Mouse (Mus musculus) adrenal gland, postnatal 25 days (tissue): ENCODE results near the gene Arl5c. TPM values are rescaled to one million over a fixed set of nuclear protein-coding genes. Genes with fewer than 3 reads are reported as not detected.
"Not testable (repeated sequence)": the region's sequence is repeated elsewhere in the genome, so short reads cannot be mapped to it uniquely, and the experiment has no call there.

ENCODE experiments used
- DNase-seq: peaks from one replicate; pipeline ENCODE4 v3.0.0; 2021; ENCODE audit warnings: mixed read lengths
- microRNA-seq, 2 experiments: library from miRNA; unstranded; fragments of <30 nt; microRNA quantifications; one replicate each; pipeline ENCODE4 v1.2.0; 2021
- total RNA-seq: library from RNA; stranded (reverse); gene quantifications from 2 replicates; pipeline ENCODE4 v1.2.3, GENCODE M21; 2021

The Arl5c gene
- total RNA-seq, 1 experiment from 2014 or later, result 0.79 TPM

DNA sequence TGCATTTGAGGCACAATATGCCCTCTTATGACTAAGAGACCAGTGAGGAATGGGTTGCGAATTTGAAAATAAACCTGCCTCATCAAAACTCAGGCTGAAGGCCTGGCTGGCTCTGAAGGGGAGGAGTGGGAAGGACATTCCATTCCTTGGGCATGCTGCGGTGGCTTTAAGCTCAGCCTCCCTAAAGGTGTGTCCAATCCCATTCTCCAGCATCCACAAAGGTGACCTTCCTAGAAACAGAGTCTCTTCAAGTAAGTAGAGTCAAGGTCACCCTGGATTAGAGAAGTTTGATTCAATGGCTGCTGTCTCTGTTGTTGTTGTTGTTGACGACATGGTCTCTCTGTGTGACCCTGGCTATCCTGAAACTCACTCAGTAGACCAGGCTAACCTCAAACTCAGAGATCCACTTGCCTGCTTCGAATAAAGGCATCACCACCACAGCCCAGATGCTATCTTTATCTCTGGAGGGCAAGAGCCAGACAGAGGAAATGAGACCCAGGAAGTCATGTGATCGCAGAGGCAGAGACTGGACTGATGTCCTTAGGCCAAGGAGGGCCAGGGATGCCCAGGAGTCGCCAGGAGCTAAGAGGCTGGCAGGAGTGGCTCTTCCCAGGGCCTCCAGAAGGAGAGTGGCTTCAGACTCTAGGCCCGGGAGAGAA, 37.2 kb downstream of the Arl5c start:
- DNase-seq, result no peak

DNA sequence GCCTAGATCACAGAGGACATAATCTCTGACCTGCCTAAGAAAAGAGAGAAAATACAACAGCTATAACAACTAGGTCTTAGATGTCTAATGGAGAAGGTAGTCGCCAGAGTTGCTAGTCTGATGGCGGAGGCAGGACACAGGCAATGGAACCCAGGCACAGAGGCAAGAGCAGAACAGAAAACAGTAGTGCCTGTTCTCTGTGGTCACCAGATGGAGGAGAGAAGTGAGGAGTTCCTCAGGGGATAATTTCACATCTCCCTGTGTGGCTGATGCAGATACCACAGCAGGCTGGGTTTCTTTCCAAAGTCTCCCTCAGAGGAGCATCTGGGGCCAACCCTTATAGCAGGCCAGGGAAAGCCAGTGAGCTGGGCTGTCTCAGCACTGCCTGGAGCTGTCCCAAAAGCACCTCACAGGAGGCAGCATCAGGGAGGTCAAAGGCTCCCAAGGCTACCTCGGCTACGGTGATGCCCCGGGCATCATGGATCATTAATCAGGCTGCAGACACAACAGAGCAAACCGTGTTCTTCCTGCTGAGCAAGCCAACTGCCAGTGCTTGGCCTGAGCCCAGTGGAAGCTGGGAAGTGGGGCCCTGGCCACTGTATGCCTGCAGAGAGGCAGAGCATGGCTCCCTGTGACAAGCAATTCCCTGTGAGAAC, 38.9 kb downstream of the Arl5c start:
- DNase-seq, result peak; percentile 34

DNA sequence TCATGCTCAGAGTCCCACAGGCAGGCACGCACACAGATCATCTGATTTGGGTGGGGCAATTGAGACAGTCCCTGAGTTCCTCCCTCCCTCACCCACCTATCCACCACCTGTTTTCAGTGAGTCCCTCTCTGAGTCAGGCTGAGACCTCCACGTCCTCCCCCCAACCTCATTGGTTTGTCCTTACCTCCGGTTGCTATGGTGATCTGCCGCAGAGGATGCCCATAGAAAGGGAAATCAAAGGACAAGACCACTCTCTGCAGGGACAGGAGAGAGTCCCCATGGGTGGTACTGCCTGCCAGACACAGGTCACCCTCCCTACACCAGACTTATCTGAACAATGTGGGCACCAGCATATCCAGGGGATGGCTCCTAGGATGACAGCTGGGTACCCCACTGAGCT, 40.1 kb downstream of the Arl5c start:
- no peak for DNase-seq

DNA sequence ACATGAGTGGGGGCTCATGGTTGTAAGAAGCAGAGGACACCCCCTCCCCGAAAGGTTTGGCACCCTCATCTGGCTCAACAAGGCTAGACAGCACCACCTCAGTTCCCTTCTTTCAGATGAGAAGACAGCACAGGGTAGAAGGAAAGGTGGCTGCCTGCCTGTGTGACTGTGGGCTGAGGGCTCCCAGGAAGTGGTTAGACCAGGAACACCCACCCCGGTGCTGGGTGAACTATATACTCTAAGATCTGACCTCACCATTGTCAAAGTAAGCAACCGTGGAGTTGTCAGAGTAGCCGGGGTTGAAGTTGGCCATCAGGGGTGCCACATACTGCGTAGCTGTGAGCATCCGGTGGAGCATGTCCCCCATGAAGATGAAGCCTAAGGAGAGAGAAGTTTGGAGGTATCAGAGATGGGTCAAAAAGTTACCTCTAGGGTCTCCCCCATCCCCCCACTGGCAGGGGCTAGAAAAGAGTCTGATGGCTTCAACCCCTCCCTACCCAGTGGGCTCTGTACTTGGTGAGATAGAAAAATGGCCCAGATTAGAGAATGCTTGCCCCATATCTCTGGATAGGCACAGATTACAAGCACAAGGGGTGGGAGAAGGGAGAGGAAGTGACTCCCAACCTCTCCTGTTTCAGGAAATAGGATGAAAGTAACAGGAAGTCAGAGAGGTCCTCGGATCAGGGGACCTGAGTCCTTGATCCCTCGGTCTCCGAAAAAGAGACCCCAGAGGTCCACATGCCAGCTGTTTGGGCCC, 40.7 kb downstream of the Arl5c start:
- DNase-seq, result no peak

DNA sequence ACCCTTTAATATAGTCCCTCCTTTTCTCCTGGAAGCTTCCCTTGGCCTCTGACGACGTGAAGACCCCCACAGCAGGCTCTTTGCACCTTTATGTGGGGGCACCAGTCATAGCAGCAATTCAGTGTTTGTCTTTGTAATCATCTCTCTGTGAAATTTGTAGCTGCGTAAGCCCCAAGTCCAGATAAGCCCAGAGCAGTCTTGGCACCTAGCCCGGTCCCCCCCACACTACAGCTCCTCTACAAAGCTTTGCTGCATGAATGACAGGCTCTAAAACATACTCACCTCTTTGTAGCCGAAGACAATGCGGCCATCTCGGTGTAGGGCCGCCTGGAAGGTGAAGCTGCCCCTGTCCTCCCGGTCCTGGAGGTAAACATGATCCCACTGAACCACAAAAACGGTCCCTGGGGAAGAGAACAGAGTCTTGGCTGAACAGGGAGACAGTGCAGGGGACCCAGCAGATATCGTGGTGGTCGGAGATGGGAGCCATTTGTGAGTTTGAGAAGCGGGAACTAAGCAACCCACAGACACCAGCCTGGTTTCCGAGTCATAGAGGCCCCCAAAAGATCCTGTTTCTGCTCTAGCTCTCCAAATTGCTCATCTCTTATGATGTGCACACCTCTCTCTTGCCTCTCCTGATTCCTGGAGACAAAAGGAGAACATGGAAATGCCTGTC, 41.4 kb downstream of the Arl5c start:
- DNase-seq, result no peak

DNA sequence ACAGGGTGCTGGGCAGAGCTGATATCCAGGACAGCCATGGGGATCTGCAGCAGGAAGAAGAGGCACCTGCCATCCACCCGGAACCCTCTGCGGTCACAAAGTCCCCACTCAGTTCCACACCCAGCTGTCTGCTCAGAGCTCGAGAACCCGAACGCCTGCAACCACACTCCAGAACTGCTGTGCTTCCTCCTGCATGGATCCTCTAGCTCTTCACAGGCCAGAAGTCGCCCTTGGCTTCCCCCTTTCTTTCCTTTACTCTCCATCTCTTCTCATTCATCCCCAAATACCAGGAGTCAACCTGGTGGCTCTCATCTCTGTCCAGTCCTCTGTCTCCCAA, 42.1 kb downstream of the Arl5c start:
- no peak for DNase-seq

DNA sequence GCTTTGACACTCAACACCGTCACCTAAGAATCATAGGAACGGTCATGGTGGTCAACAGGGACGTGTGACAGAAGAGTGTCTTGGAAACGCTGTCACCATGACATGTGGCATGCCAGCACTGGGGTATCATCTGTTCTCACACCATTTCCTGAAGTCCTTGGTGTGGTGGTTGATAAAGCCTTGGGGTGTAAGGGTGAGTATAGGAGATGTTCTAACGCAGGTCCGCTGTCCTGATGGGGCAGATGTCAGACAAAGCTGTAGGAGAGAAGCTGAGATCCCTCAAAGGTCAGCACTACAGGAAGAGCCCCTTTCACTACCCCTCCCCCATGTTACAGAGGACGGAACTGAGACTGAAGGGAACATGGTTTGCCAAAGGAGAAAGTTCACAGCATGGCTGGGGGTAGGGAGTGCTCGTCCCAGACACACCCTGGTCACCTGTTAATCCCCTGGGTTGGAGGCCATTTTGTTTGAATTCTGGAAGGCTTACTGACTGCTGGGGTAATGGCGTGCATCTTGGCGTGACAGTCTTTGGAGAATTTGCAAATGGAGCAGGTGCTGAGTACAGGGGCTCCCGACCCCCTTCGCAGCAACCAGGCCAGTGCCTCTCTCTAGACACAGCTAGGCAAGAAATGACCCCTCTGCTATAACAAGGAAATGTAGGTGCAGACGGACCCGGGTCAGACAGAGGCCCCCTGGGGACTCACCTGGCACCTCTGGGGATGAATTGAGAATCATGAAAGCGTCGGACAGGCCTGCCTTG, 42.6 kb downstream of the Arl5c start:
- no peak for DNase-seq

DNA sequence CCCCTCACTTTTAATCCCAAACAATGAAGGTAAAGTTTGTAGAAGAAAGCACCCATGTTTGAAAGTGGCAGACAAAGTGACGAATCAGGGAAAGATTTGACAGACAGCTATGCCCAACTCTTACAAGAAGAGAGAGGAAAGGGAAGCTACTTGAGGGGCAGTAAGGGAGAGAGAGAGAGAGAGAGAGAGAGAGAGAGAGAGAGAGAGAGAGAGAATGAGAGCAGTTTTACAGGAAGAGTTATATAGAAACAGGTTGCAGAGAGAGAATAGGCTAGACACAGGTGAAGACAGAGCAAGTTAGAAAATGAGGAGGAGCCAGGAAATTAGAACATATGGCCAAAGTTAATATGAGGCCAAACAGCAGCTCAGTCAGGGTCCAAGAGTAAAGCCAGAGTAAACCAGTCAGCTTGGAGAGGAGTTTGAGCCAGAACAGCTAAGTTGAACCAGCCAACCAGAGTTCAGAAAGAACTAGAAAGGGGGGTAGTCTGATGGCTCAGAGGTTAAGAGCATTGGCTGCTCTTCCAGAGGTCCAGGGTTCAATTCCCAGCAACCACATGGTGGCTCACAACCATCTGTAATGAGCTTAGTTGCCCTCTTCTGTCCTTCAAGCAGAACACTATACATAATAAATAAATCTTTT, 43.5 kb downstream of the Arl5c start:
- no peak for DNase-seq

DNA sequence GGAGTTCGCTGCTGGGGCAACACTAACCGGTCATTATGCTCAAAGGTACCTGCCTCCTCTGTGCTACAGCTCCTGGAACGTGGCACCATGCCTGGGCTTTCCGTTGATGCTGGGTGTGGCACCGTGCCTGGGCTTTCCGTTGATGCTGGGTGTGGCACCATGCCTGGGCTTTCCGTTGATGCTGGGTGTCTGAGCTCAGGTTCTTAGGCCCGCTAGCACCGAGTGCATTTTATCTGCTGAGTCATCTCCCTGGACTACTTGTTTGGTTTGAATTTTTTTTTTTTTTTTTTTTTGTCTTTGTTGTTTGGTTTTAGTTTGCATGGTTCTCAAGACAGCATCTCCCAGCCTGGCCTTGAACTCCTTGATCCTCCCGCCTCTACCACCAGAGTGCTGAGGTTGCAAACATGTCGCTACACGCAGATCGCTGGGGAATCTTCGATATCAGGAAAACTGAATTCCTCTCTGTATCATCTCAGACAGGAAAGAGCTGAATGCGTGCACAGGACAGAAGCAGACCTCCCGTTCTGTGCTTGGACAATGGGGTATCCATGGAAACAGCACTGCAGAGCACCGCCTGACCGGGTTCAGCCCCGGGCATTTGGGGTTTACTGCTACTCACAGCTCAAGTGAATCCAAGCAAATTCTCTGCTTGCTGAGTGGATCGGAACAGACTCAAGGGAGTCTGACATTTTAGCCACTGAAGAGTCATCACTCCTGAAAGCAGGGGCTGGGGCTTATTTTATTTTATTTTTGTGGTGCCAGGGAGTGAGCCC, 46.1 kb downstream of the Arl5c start:
- peak; percentile 21 for DNase-seq

DNA sequence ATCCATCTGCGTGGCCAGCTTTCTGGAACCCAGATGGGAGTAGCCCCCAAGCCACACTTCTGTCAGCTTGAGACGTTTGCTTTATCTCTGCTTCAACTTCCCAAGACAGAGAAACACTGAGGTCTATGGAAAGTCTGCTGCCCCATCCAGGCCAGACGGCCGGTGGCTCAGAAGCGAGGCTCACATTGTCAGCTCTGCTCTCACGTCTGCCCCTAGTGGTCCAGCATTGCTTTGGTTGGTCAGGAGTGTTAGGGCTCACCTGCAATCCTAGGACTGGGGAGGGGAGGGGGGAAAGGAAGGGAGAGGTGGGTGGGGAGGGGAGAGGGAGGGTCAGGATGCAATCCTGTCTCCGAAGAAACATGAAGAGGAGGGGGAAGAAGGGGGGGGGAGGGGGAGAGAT, 48.6 kb downstream of the Arl5c start:
- DNase-seq, result peak; percentile 27

DNA sequence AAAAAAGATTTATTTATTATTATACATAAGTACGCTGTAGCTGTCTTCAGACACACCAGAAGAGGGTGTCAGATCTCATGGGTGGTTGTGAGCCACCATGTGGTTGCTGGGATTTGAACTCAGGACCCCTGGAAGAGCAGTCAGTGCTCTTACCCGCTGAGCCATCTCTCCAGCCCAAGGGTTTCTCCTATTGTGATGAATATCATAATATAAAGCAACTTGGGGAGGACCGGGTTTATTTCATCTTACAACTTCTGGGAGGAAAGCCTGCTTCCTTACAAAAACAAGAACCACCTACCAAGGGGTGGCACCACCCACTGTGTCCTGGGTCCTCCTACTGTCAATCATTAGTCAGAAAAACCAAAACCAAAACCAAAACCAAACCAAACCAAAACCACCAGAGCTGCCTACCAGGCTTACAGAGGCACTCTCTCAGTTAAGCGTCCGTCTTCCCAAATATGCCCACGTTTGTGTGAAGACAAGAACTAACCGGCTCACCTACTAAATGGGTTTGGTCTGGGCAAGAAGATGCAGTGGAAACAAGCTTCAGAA, 50.2 kb downstream of the Arl5c start:
- not testable (repeated sequence) for DNase-seq

DNA sequence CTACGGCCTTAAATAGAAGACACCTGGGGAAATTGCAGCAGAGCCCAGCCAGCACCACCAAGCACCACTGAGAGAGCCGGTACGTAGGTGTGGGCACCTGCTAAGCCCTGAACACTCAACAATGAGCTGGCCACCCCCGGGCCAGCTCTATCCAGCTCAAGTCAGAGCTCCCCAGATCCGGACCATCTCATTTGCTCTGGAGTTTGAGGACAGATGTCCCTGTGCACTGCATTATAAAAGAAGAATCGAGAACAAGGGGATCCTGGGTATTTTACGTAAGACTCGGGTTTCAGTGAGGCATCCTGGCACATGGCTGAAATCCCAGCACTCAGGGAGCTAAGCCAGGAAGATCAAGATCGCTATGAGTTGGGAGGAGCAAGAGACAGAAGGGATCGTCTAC, 51.0 kb downstream of the Arl5c start:
- DNase-seq, result no peak

DNA sequence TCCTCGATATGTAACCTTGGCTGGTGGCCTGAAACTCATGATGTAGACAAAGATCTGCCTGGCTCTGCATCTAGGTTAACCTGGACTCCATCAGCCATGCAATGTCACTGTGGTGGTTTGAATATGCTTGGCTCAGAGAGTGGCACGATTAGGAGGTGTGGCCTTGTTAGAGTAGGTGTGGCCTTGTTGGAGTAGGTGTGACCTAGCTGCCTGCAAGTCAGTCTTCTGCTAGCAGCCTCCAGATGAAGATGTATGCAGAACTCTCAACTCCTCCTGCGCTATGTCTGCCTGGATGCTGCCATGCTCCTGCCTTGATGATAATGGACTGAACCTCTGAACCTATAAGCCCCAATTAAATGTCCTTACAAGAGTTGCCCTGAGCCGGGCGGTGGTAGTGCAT, 52.7 kb downstream of the Arl5c start:
- DNase-seq, result no peak

DNA sequence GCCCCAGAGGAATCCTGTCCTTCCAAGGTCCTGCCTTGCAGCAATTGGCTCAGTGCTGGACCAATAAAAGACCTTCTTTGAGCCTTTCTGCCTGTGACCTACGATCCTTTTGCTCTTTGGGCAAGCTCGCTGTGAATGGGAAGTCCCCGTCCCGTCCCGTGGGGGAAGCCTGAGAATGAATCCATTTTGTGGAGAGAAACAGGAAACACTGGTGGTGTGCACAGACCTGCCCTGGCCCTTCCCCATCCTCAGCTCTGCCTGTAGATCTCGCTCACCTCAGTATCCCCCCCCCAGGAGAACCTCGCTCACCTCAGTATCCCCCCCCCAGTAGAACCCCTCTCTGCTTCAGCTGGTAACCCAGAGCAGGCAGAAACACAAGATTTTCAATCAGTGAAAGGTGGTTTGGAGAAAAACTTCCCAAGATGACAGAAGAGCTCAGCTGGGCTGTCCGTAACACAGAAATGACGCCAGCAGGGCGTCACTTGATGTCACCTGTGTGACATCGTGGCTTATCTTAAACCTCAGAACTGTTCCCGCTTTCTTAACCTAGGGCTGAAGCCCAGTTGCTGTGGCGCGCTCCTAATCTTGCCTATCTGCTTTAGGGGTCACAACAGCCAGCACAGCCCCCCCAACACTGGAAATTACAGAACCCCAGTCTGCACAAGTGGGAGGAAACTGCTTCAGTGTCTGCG, 53.4 kb downstream of the Arl5c start:
- no peak for DNase-seq

Small RNA genes lying within 50 kb of the gene (microRNA-seq; reads per million reads assigned to microRNA genes)
- 0 reads per million in 2 experiments for gene Gm22461
- gene Gm27597, result 0 reads per million in 2 experiments

Other genes with a start within 250 kb of the Arl5c start
- gene Cwc25, start 229.6 kb downstream of the Arl5c start, total RNA-seq, result 19.5 and 22.6 TPM in 2 replicates
- not detected in 2 replicates for gene 1700001P01Rik, start 220.3 kb downstream of the Arl5c start, total RNA-seq
- 741 and 851 TPM in 2 replicates for gene Rpl23, start 213.7 kb downstream of the Arl5c start, total RNA-seq
- gene Lasp1, start 197.2 kb downstream of the Arl5c start, total RNA-seq, result 103 and 142 TPM in 2 replicates
- 5.1 and 5.5 TPM in 2 replicates for gene B230217C12Rik, start 155.4 kb downstream of the Arl5c start, total RNA-seq
- gene Fbxo47, start 112.0 kb downstream of the Arl5c start, total RNA-seq, result 1.2 TPM in 1 of 2 replicates, not detected in the other
- 13.4 and 20.9 TPM in 2 replicates for gene Plxdc1, start 9.7 kb downstream of the Arl5c start, total RNA-seq
- gene Cacnb1, start 26.9 kb upstream of the Arl5c start, total RNA-seq, result 7.4 and 10.4 TPM in 2 replicates
- 1,136 and 1,344 TPM in 2 replicates for gene Rpl19, start 30.5 kb upstream of the Arl5c start, total RNA-seq
- gene Stac2, start 57.3 kb upstream of the Arl5c start, total RNA-seq, result 1.9 and 2.2 TPM in 2 replicates
- 27.0 and 41.7 TPM in 2 replicates for gene Fbxl20, start 154.2 kb upstream of the Arl5c start, total RNA-seq
- 75.4 and 86.1 TPM in 2 replicates for gene Med1, start 197.1 kb upstream of the Arl5c start, total RNA-seq
- 49.5 and 51.7 TPM in 2 replicates for gene Cdk12, start 206.9 kb upstream of the Arl5c start, total RNA-seq